Mouse (Mus musculus) MEL (cell line): ENCODE measurements at regions not wholly inside any gene's neighbourhood (a gene's known extent, or its start where the extent isn't known, plus 50 kb on each side); places are given as distances from the start of the nearest gene placed in this dataset.

Experiments
- DNase-seq: peaks from one replicate; pipeline ENCODE4 v3.0.0; 2011; ENCODE audit warnings: low read depth, low spot score
- H3K27ac ChIP-seq: 2 replicates; pipeline ENCODE4 v1.5.1; 2012; ENCODE audit warnings: low read depth, mild to moderate bottlenecking, control low read depth, low read length, moderate library complexity; ENCODE audit not compliant: control insufficient read depth
- H3K27me3 ChIP-seq, 2 experiments: fragments of 150-350 bp in 1 of 2; sonication (generic) in 1 of 2; 2 replicates each; pipeline ENCODE4 v1.6.1; 2012; ENCODE audit warnings: low read length in 2 of 2, mild to moderate bottlenecking in 2 of 2, improper control_type of control experiment in 1 of 2, moderate library complexity in 1 of 2; ENCODE audit not compliant: insufficient read depth in 2 of 2, control insufficient read depth in 1 of 2
- H3K36me3 ChIP-seq, 2 experiments: 2 replicates each; pipeline ENCODE4 v1.6.1; 2012 to 2014; ENCODE audit warnings: low read length in 2 of 2, improper control_type of control experiment in 1 of 2, inconsistent platforms in 1 of 2, mild to moderate bottlenecking in 1 of 2; ENCODE audit not compliant: insufficient read depth in 2 of 2, control insufficient read depth in 1 of 2
- H3K4me1 ChIP-seq, 2 experiments: fragments of 150-350 bp in 1 of 2; sonication (generic) in 1 of 2; 2 replicates each; pipeline ENCODE4 v1.6.1; 2012; ENCODE audit warnings: low read length in 2 of 2, improper control_type of control experiment in 1 of 2, mild to moderate bottlenecking in 1 of 2; ENCODE audit not compliant: insufficient read depth in 2 of 2, control insufficient read depth in 1 of 2
- H3K4me3 ChIP-seq, 2 experiments: fragments of 150-350 bp in 1 of 2; sonication (generic) in 1 of 2; 2 replicates each; pipeline ENCODE4 v1.5.1; 2012; ENCODE audit warnings: low read depth in 2 of 2, low read length in 2 of 2, mild to moderate bottlenecking in 2 of 2, moderate library complexity in 2 of 2, control low read depth in 1 of 2, improper control_type of control experiment in 1 of 2; ENCODE audit not compliant: control insufficient read depth in 1 of 2, insufficient read depth in 1 of 2
- H3K79me2 ChIP-seq: 2 replicates; pipeline ENCODE4 v1.6.1; 2012; ENCODE audit warnings: mild to moderate bottlenecking, low read length, moderate library complexity; ENCODE audit not compliant: control insufficient read depth, poor library complexity, insufficient read depth
- H3K9ac ChIP-seq: 2 replicates; pipeline ENCODE4 v1.6.1; 2012; ENCODE audit warnings: low read depth, mild to moderate bottlenecking, control low read depth, low read length, moderate library complexity; ENCODE audit not compliant: control insufficient read depth, poor library complexity, severe bottlenecking
- H3K9me3 ChIP-seq: fragments of 150-350 bp; sonication (generic); replicated peaks from 2 replicates; pipeline ENCODE4 v1.6.1; 2012; ENCODE audit warnings: mild to moderate bottlenecking, low read length, improper control_type of control experiment, moderate library complexity; ENCODE audit not compliant: insufficient read depth
- BHLHE40 ChIP-seq: IDR thresholded peaks from 2 replicates; pipeline ENCODE4 v1.6.1; 2012; ENCODE audit warnings: low read depth, mild to moderate bottlenecking, inconsistent platforms, low read length, improper control_type of control experiment, borderline replicate concordance
- CTCF ChIP-seq, 3 experiments: IDR thresholded peaks in 2 of 3; conservative IDR thresholded peaks in 1 of 3; 2 replicates each; pipeline ENCODE4 v1.5.1; 2011 to 2012; ENCODE audit warnings: low read length in 3 of 3, low read depth in 2 of 3, mild to moderate bottlenecking in 2 of 3, improper control_type of control experiment in 1 of 3, inconsistent platforms in 1 of 3, mixed read lengths in 1 of 3, moderate library complexity in 1 of 3; ENCODE audit not compliant: control insufficient read depth in 1 of 3, insufficient read depth in 1 of 3, poor library complexity in 1 of 3, severe bottlenecking in 1 of 3
- EP300 ChIP-seq, 2 experiments: IDR thresholded peaks; 2 replicates each; pipeline ENCODE4 v1.6.1; 2011; ENCODE audit warnings: improper control_type of control experiment in 2 of 2, low read length in 2 of 2, low read depth in 1 of 2, mild to moderate bottlenecking in 1 of 2
- ETS1 ChIP-seq: IDR thresholded peaks from 2 replicates; pipeline ENCODE4 v1.6.1; 2012; ENCODE audit warnings: low read depth, mild to moderate bottlenecking, inconsistent platforms, low read length, improper control_type of control experiment, moderate library complexity
- GABPA ChIP-seq: IDR thresholded peaks from 2 replicates; pipeline ENCODE4 v1.6.1; 2012; ENCODE audit warnings: low read depth, mild to moderate bottlenecking, inconsistent platforms, low read length, improper control_type of control experiment, moderate library complexity
- JUND ChIP-seq: IDR thresholded peaks from 2 replicates; pipeline ENCODE4 v1.6.1; 2011; ENCODE audit warnings: low read depth, mild to moderate bottlenecking, improper control_type of control experiment, low read length
- KAT2A ChIP-seq: conservative IDR thresholded peaks from 2 replicates; pipeline ENCODE4 v1.6.1; 2012; ENCODE audit warnings: low read depth, low read length, improper control_type of control experiment, inconsistent platforms
- MAFK ChIP-seq: IDR thresholded peaks from 2 replicates; pipeline ENCODE4 v1.6.1; 2011; ENCODE audit warnings: low read depth, mild to moderate bottlenecking, low read length, improper control_type of control experiment, borderline replicate concordance
- MAX ChIP-seq: IDR thresholded peaks from 2 replicates; pipeline ENCODE4 v1.6.1; 2011; ENCODE audit warnings: low read length, improper control_type of control experiment
- MAZ ChIP-seq: IDR thresholded peaks from 2 replicates; pipeline ENCODE4 v1.6.1; 2012; ENCODE audit warnings: low read depth, mild to moderate bottlenecking, inconsistent platforms, low read length, improper control_type of control experiment
- MXI1 ChIP-seq: IDR thresholded peaks from 2 replicates; pipeline ENCODE4 v1.6.1; 2011; ENCODE audit warnings: mild to moderate bottlenecking, low read depth, low read length, improper control_type of control experiment
- MYC ChIP-seq: IDR thresholded peaks from 2 replicates; pipeline ENCODE4 v1.6.1; 2011; ENCODE audit warnings: low read depth, mild to moderate bottlenecking, low read length, improper control_type of control experiment, moderate library complexity
- NRF1 ChIP-seq: IDR thresholded peaks from 2 replicates; pipeline ENCODE4 v1.6.1; 2014; ENCODE audit warnings: low read depth, mild to moderate bottlenecking, inconsistent platforms, low read length, improper control_type of control experiment, moderate library complexity; ENCODE audit not compliant: poor library complexity, insufficient read depth, severe bottlenecking
- POLR2A ChIP-seq, 2 experiments: IDR thresholded peaks; 2 replicates each; pipeline ENCODE4 v1.6.1; 2011 to 2012; ENCODE audit warnings: low read length in 2 of 2, mild to moderate bottlenecking in 2 of 2, control low read depth in 1 of 2, improper control_type of control experiment in 1 of 2, low read depth in 1 of 2, moderate library complexity in 1 of 2; ENCODE audit not compliant: control insufficient read depth in 1 of 2, insufficient read depth in 1 of 2, poor library complexity in 1 of 2
- POLR2AphosphoS2 ChIP-seq: IDR thresholded peaks from 2 replicates; pipeline ENCODE4 v1.6.1; 2011; ENCODE audit warnings: low read length, improper control_type of control experiment
- POLR2AphosphoS5 ChIP-seq: IDR thresholded peaks from 2 replicates; pipeline ENCODE4 v1.6.1; 2012; ENCODE audit warnings: low read depth, borderline replicate concordance, mild to moderate bottlenecking, inconsistent platforms, low read length, moderate library complexity, mixed read lengths
- RAD21 ChIP-seq: IDR thresholded peaks from 2 replicates; pipeline ENCODE4 v1.6.1; 2011; ENCODE audit warnings: mild to moderate bottlenecking, low read depth, low read length, improper control_type of control experiment
- RCOR1 ChIP-seq: IDR thresholded peaks from 2 replicates; pipeline ENCODE4 v1.6.1; 2012; ENCODE audit warnings: low read depth, mild to moderate bottlenecking, inconsistent platforms, low read length, improper control_type of control experiment
- SIN3A ChIP-seq: IDR thresholded peaks from 2 replicates; pipeline ENCODE4 v1.6.1; 2012; ENCODE audit warnings: low read length, improper control_type of control experiment, inconsistent platforms
- SMC3 ChIP-seq: IDR thresholded peaks from 2 replicates; pipeline ENCODE4 v1.6.1; 2011; ENCODE audit warnings: low read depth, low read length, improper control_type of control experiment
- TAL1 ChIP-seq: IDR thresholded peaks from 2 replicates; pipeline ENCODE4 v1.6.1; 2012; ENCODE audit warnings: mild to moderate bottlenecking, inconsistent platforms, low read length, moderate library complexity, mixed read lengths
- TBP ChIP-seq: IDR thresholded peaks from 2 replicates; pipeline ENCODE4 v1.8.0; 2011; ENCODE audit warnings: low read depth, low read length, improper control_type of control experiment
- TCF12 ChIP-seq: IDR thresholded peaks from 2 replicates; pipeline ENCODE4 v1.6.1; 2014; ENCODE audit warnings: low read depth, mild to moderate bottlenecking, inconsistent platforms, low read length, improper control_type of control experiment, moderate library complexity
- UBTF ChIP-seq: IDR thresholded peaks from 2 replicates; pipeline ENCODE4 v1.6.1; 2012; ENCODE audit warnings: low read depth, mild to moderate bottlenecking, inconsistent platforms, low read length, improper control_type of control experiment, moderate library complexity, borderline replicate concordance; ENCODE audit not compliant: insufficient read depth
- USF1 ChIP-seq: IDR thresholded peaks from 2 replicates; pipeline ENCODE4 v1.6.1; 2014; ENCODE audit warnings: low read depth, mild to moderate bottlenecking, inconsistent platforms, low read length, improper control_type of control experiment, moderate library complexity
- USF2 ChIP-seq, 2 experiments: IDR thresholded peaks; 2 replicates each; pipeline ENCODE4 v1.6.1; 2011 to 2012; ENCODE audit warnings: improper control_type of control experiment in 2 of 2, low read length in 2 of 2, borderline replicate concordance in 1 of 2, inconsistent platforms in 1 of 2, low read depth in 1 of 2, mild to moderate bottlenecking in 1 of 2; ENCODE audit not compliant: insufficient read depth in 1 of 2
- ZC3H11A ChIP-seq: IDR thresholded peaks from 2 replicates; pipeline ENCODE4 v1.6.1; 2012; ENCODE audit warnings: low read depth, mild to moderate bottlenecking, inconsistent platforms, low read length, improper control_type of control experiment
- ZKSCAN1 ChIP-seq: IDR thresholded peaks from 2 replicates; pipeline ENCODE4 v1.6.1; 2012; ENCODE audit warnings: low read depth, mild to moderate bottlenecking, inconsistent platforms, low read length, improper control_type of control experiment, moderate library complexity
- ZMIZ1 ChIP-seq: IDR thresholded peaks from 2 replicates; pipeline ENCODE4 v1.6.1; 2012; ENCODE audit warnings: low read depth, mild to moderate bottlenecking, inconsistent platforms, low read length, improper control_type of control experiment, moderate library complexity
- ZNF384 ChIP-seq: IDR thresholded peaks from 2 replicates; pipeline ENCODE4 v1.6.1; 2012; ENCODE audit warnings: low read depth, mild to moderate bottlenecking, inconsistent platforms, low read length, improper control_type of control experiment

GRCm38 (mm10) chr17:3803507-3803906 is 107.4 kb upstream of the Nox3 start:
- no peaks in the 10 kb centered on the region for H3K4me1 ChIP-seq
- H3K9ac ChIP-seq, result no peak overlapping the region
- no peak overlapping the region for H3K4me3 ChIP-seq
- no peak for DNase-seq
- no peak overlapping the region for H3K27ac ChIP-seq
- no peaks in the 10 kb centered on the region for H3K79me2 ChIP-seq
- no peaks in the 10 kb centered on the region for H3K27me3 ChIP-seq
- TF ChIP-seq ETS1 (no peak), SIN3A (no peak), POLR2AphosphoS5 (no peak), POLR2A (IDR thresholded peaks at IDR 0.05; ENCODE audit: control insufficient read depth in 1 of 2, insufficient read depth in 1 of 2, low read depth in 1 of 2, low read length in 2 of 2, poor library complexity in 1 of 2) (no peak), ZMIZ1 (no peak), MXI1 (no peak), MAZ (no peak), GABPA (no peak), ZKSCAN1 (no peak), MYC (no peak), BHLHE40 (no peak), USF1 (no peak), KAT2A (no peak), RCOR1 (no peak)
- no peaks in the 10 kb centered on the region for H3K36me3 ChIP-seq
- H3K9me3 ChIP-seq, result no peaks in the 10 kb centered on the region

- DNase-seq, result peak; percentile 34
- Histone ChIP-seq H3K36me3 (no peaks in the 10 kb centered on the region), H3K9me3 (no peaks in the 10 kb centered on the region), H3K9ac (no peak overlapping the region), H3K4me1 (no peaks in the 10 kb centered on the region), H3K4me3 (no peak overlapping the region), H3K27me3 (peaks cover 0 to 7% of the 10 kb centered on the region in 2 experiments; a peak in 3 of 4 replicates), H3K27ac (no peak overlapping the region)
- TF ChIP-seq RAD21, result peak; percentile 29
- TF ChIP-seq ZNF384, result peak; percentile 93
- TF ChIP-seq TCF12, result no peak
- no peak for TF ChIP-seq POLR2AphosphoS5
- peak in 2 of 3 experiments; percentile 20 to 47; a peak in 4 of 6 replicates for TF ChIP-seq CTCF (IDR thresholded peaks at IDR 0.05 in 2 of 3, conservative IDR thresholded peaks at IDR 0.05 in 1 of 3; ENCODE audit: control insufficient read depth in 1 of 3, insufficient read depth in 1 of 3, low read depth in 2 of 3, low read length in 3 of 3, poor library complexity in 1 of 3, severe bottlenecking in 1 of 3)
- no peak for TF ChIP-seq POLR2A (IDR thresholded peaks at IDR 0.05; ENCODE audit: control insufficient read depth in 1 of 2, insufficient read depth in 1 of 2, low read depth in 1 of 2, low read length in 2 of 2, poor library complexity in 1 of 2)
- TF ChIP-seq USF2 (IDR thresholded peaks at IDR 0.05; ENCODE audit: borderline replicate concordance in 1 of 2, insufficient read depth in 1 of 2, low read depth in 1 of 2, low read length in 2 of 2), result no peak
- no peak for TF ChIP-seq SIN3A
- TF ChIP-seq JUND, result no peak
- no peak for TF ChIP-seq ZMIZ1
- TF ChIP-seq ZKSCAN1, result no peak
- no peak for TF ChIP-seq UBTF
- TF ChIP-seq POLR2AphosphoS2, result no peak
- no peak for TF ChIP-seq KAT2A
- no peak for TF ChIP-seq MAFK
- TF ChIP-seq TBP, result no peak
- no peak for TF ChIP-seq MXI1
- TF ChIP-seq BHLHE40, result no peak
- no peak for TF ChIP-seq NRF1
- TF ChIP-seq MAX, result no peak
- peak; percentile 51 for TF ChIP-seq SMC3
- no peak for TF ChIP-seq TAL1
- TF ChIP-seq GABPA, result no peak
- TF ChIP-seq EP300 (IDR thresholded peaks at IDR 0.05; ENCODE audit: low read depth in 1 of 2, low read length in 2 of 2), result no peak
- TF ChIP-seq MAZ, result no peak
- no peak for TF ChIP-seq ZC3H11A
- TF ChIP-seq, all 39 proteins: peak for 4
- no peaks in the 10 kb centered on the region for H3K79me2 ChIP-seq
Observed at GRCm38 (mm10) chr17:3792597-3792996, 96.5 kb upstream of the Nox3 start.
